Mouse (Mus musculus): ENCODE results near the gene Gabra1. TPM values are rescaled to one million over a fixed set of nuclear protein-coding genes. Genes with fewer than 3 reads are reported as not detected.

Gabra1 gene
- polyA plus RNA-seq, 1 experiment from 2014 or later: 1.7 TPM

GRCm38 (mm10) chr11:42095556-42095955 is 87.2 kb downstream of the Gabra1 start:
- no peaks in the 10 kb centered on the region for H3K9me3 ChIP-seq (ENCODE audit: control insufficient read depth, low read length)
- no peak for ATAC-seq (ENCODE audit: low FRiP score, low TSS enrichment)
- H3K4me1 ChIP-seq (ENCODE audit: control insufficient read depth, insufficient read depth, low read length): no peaks in the 10 kb centered on the region
- H3K9ac ChIP-seq (ENCODE audit: low read depth, low read length): no peak overlapping the region
- no peak overlapping the region for H3K4me2 ChIP-seq (replicated peaks; ENCODE audit: low read depth, low read length)
- H3K36me3 ChIP-seq (ENCODE audit: control insufficient read depth, insufficient read depth, low read length): no peaks in the 10 kb centered on the region
- H3K27me3 ChIP-seq (ENCODE audit: control insufficient read depth, insufficient read depth, low read length): no peaks in the 10 kb centered on the region
- no peak overlapping the region for H3K27ac ChIP-seq (ENCODE audit: low read depth, low read length)
- 88% methylated on average over 2 of the region's 2 CpGs for WGBS
- H3K4me3 ChIP-seq (ENCODE audit: low read length): no peak overlapping the region

Other genes starting within 250 kb of the Gabra1 start
- gene Gabrg2, start 182.1 kb downstream of the Gabra1 start, polyA plus RNA-seq (2014; fragmentation: Nextera tagmentation; extraction: Ambion mirVana): not detected in 2 replicates
- gene Gabra6, start 138.1 kb upstream of the Gabra1 start, polyA plus RNA-seq (2014; fragmentation: Nextera tagmentation; extraction: Ambion mirVana): not detected in 2 replicates
- 0.91 and 2.9 TPM in 2 replicates for gene Gabrb2, start 236.8 kb upstream of the Gabra1 start, polyA plus RNA-seq (2014; fragmentation: Nextera tagmentation; extraction: Ambion mirVana)